15 mouse cellular contexts compared by ENCODE assay signal in the genomic region with DNA sequence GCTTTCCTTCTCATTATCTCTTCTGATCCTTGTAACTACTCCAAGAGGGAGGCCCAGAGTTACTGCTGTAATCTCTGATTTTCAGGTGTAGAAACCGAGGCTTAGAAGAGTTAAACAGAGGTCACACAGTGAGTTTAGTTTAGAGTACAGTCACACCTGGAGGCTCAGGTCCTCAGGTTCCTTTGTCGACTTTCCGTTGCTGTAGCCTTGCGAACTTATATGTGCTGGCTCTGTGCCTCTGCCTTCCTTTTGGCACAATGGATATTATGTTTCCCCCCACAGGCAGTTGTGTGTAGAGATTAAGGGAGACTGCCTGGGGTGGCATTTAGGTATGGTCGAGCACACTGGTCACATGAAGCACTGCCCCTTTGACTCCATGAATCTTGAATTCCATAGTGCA. TPM values are rescaled to one million over a fixed set of nuclear protein-coding genes. Genes with fewer than 3 reads are reported as not detected.
A peak's percentile ranks its signal among the peaks of the same experiment; 100 is the strongest.
DNase-seq lines count a peak whose midpoint lies in the region; ATAC-seq and TF ChIP-seq lines count a peak whose summit lies in the region.
"Had no signal": no experiment of that assay in that cellular context is flagged by ENCODE, and none has a peak within 500 bp of the region (broad histone marks: within the 10 kb centered on the region; RNA-seq: fewer than 3 reads in every experiment).

No protein-coding gene starts in this region.

- H3K4me2 ChIP-seq in heart, embryonic 13.5 days: no peak overlapping the region
- no peak overlapping the region for H3K4me2 ChIP-seq in kidney, postnatal 0 days (ENCODE audit: low read length)
- no peak overlapping the region for H3K4me2 ChIP-seq in embryonic facial prominence, embryonic 14.5 days (ENCODE audit: low read depth, low read length)
- H3K4me2 ChIP-seq in myocyte (ENCODE audit: low read depth): peak overlapping the region; percentile 26
- H3K4me2 ChIP-seq: liver, embryonic 12.5 days had no signal

- peaks cover 79% of the 10 kb centered on the region for H3K4me1 ChIP-seq in heart, embryonic 13.5 days
- peaks cover 18% of the 10 kb centered on the region for H3K4me1 ChIP-seq in heart, adult 2 months (ENCODE audit: control insufficient read depth, insufficient read depth, low read length)
- peaks cover 30% of the 10 kb centered on the region for H3K4me1 ChIP-seq in kidney, postnatal 0 days (replicated peaks; ENCODE audit: insufficient read depth, low read length)
- H3K4me1 ChIP-seq in embryonic facial prominence, embryonic 14.5 days (ENCODE audit: control insufficient read depth, insufficient read depth, low read length): peaks cover 33% of the 10 kb centered on the region

- H3K27ac ChIP-seq in heart, embryonic 13.5 days (replicated peaks): peak overlapping the region; percentile 63; the same call in 1 of the 2 replicates
- H3K27ac ChIP-seq in heart, adult 2 months: no peak overlapping the region
- peak overlapping the region; percentile 74 for H3K27ac ChIP-seq in kidney, postnatal 0 days
- H3K27ac ChIP-seq in embryonic facial prominence, embryonic 14.5 days (replicated peaks; ENCODE audit: low read depth, low read length): peak overlapping the region; percentile 70; the same call in 1 of the 2 replicates
- H3K27ac ChIP-seq: liver, embryonic 12.5 days had no signal

- H3K36me3 ChIP-seq in heart, embryonic 13.5 days: peaks cover 24% of the 10 kb centered on the region
- H3K36me3 ChIP-seq in heart, adult 2 months (ENCODE audit: control insufficient read depth, insufficient read depth, low read length): peaks cover 11% of the 10 kb centered on the region
- no peaks in the 10 kb centered on the region for H3K36me3 ChIP-seq in kidney, postnatal 0 days (ENCODE audit: insufficient read depth, low read length)
- peaks cover 5% of the 10 kb centered on the region; the same call in 1 of the 2 replicates for H3K36me3 ChIP-seq in embryonic facial prominence, embryonic 14.5 days (ENCODE audit: control insufficient read depth, insufficient read depth, low read length)
- no peaks in the 10 kb centered on the region for H3K36me3 ChIP-seq in myocyte (ENCODE audit: control insufficient read depth, insufficient read depth)
- H3K36me3 ChIP-seq: liver, embryonic 12.5 days had no signal

- H3K9me3 ChIP-seq in heart, embryonic 13.5 days: no peaks in the 10 kb centered on the region
- H3K9me3 ChIP-seq in kidney, postnatal 0 days (replicated peaks; ENCODE audit: low read length): no peaks in the 10 kb centered on the region
- H3K9me3 ChIP-seq in embryonic facial prominence, embryonic 14.5 days (ENCODE audit: control insufficient read depth, low read length): no peaks in the 10 kb centered on the region
- H3K9me3 ChIP-seq: liver, embryonic 12.5 days had no signal

- TF ChIP-seq POLR2A in heart, adult 2 months (IDR thresholded peaks at IDR 0.05; ENCODE audit: insufficient read depth, low read depth, low read length): no peak
- no peak for TF ChIP-seq POLR2A in myocyte (IDR thresholded peaks at IDR 0.05; ENCODE audit: insufficient read length, low read depth)

- H3K79me2 ChIP-seq in heart, adult 2 months (replicated peaks; ENCODE audit: control insufficient read depth, insufficient read depth, low read length): peaks cover 6% of the 10 kb centered on the region
- H3K79me2 ChIP-seq in myocyte (ENCODE audit: control insufficient read depth, insufficient read depth): peaks cover 28% of the 10 kb centered on the region

- H3K9ac ChIP-seq in heart, embryonic 13.5 days: peak overlapping the region; percentile 44; the same call in 1 of the 2 replicates
- no peak overlapping the region for H3K9ac ChIP-seq in heart, adult 2 months (ENCODE audit: low read depth, low read length)
- no peak overlapping the region for H3K9ac ChIP-seq in kidney, postnatal 0 days (ENCODE audit: low read depth, low read length)
- H3K9ac ChIP-seq in embryonic facial prominence, embryonic 14.5 days (ENCODE audit: low read depth, low read length): no peak overlapping the region
- H3K9ac ChIP-seq: liver, embryonic 12.5 days had no signal

- TF ChIP-seq CTCF in heart, adult 2 months (IDR thresholded peaks at IDR 0.05): no peak
- no peak for TF ChIP-seq CTCF in kidney, postnatal 0 days (IDR thresholded peaks at IDR 0.05; ENCODE audit: low read depth)

- no peak overlapping the region for H3K4me3 ChIP-seq in heart, embryonic 13.5 days
- H3K4me3 ChIP-seq in heart, adult 2 months: no peak overlapping the region
- no peak overlapping the region for H3K4me3 ChIP-seq in kidney, postnatal 0 days (replicated peaks; ENCODE audit: low read depth, low read length)
- no peak overlapping the region for H3K4me3 ChIP-seq in embryonic facial prominence, embryonic 14.5 days (ENCODE audit: low read depth, low read length)
- H3K4me3 ChIP-seq in myocyte: no peak overlapping the region
- H3K4me3 ChIP-seq: liver, embryonic 12.5 days had no signal

- ATAC-seq in heart, embryonic 13.5 days (ENCODE audit: extremely low read depth, insufficient number of reproducible peaks, low FRiP score, low TSS enrichment): no peak
- 0 out of 2 replicates have a peak, but pooled peaks have one; percentile 40 for ATAC-seq in kidney, postnatal 0 days (replicated peaks; ENCODE audit: low FRiP score, low read depth)
- peak; percentile 67 for ATAC-seq in embryonic facial prominence, embryonic 14.5 days (ENCODE audit: low read depth)
- ATAC-seq: liver, embryonic 12.5 days had no signal

- intact Hi-C loops in heart, adult 2 months (cut with DNase I): no loop called here

- H3K27me3 ChIP-seq in heart, embryonic 13.5 days (replicated peaks): no peaks in the 10 kb centered on the region
- no peaks in the 10 kb centered on the region for H3K27me3 ChIP-seq in heart, adult 2 months (ENCODE audit: control insufficient read depth, insufficient read depth, low read length)
- no peaks in the 10 kb centered on the region for H3K27me3 ChIP-seq in kidney, postnatal 0 days (ENCODE audit: insufficient read depth, low read length)
- H3K27me3 ChIP-seq in embryonic facial prominence, embryonic 14.5 days (replicated peaks; ENCODE audit: control insufficient read depth, insufficient read depth, low read length): no peaks in the 10 kb centered on the region
- no peaks in the 10 kb centered on the region for H3K27me3 ChIP-seq in myocyte (ENCODE audit: control insufficient read depth, insufficient read depth, insufficient read length)
- H3K27me3 ChIP-seq: liver, embryonic 12.5 days had no signal

- WGBS in heart, embryonic 13.5 days: 35% methylated on average over 5 of the region's 5 CpGs
- WGBS in heart, adult 2 months: 54% methylated on average over 5 of the region's 5 CpGs
- 39% methylated on average over 5 of the region's 5 CpGs for WGBS in kidney, postnatal 0 days
- 36% methylated on average over 5 of the region's 5 CpGs for WGBS in embryonic facial prominence, embryonic 14.5 days

- DNase-seq in heart, adult 2 months: no peak
- no peak for DNase-seq in kidney, postnatal 0 days (ENCODE audit: low spot score)
- DNase-seq in kidney, postnatal 25 days: no peak
- DNase-seq in embryonic facial prominence, embryonic 14.5 days (ENCODE audit: low spot score): peak; percentile 63
- DNase-seq in right cerebral cortex, postnatal 25 days: no peak
- no peak for DNase-seq in natural killer cell, adult 2 months (ENCODE audit: low spot score in 2 of 2)
- DNase-seq: cerebellum, adult 11-12 months; kidney, postnatal 10 days; layer of hippocampus, postnatal 36 days; lung, postnatal 4 days; right cerebral cortex, postnatal 14 days had no signal

- H3ac ChIP-seq in myocyte (ENCODE audit: control insufficient read depth, insufficient read length): no peak overlapping the region

- TF ChIP-seq EP300 in heart, adult 2 months (IDR thresholded peaks at IDR 0.05; ENCODE audit: insufficient read depth, low read depth, low read length): no peak

TF ChIP-seq in myocyte, 11 proteins besides CTCF, POLR2A, EP300 and RAD21:
- TF ChIP-seq MYOG (IDR thresholded peaks at IDR 0.05; ENCODE audit: control insufficient read depth in 1 of 3, insufficient read depth in 1 of 3, insufficient read length in 2 of 3, low read depth in 2 of 3): no peak
TF ChIP-seq in myocyte: peak in this region for 0.

RNA-seq across cellular contexts. Expression of gene Lpp, which starts 50.2 kb away (rescaled TPM):
- 37.9 and 39.8 TPM in 2 replicates for polyA plus RNA-seq in heart, embryonic 13.5 days (2015; fragmentation: Nextera tagmentation; extraction: Ambion mirVana)
- 10 to 100 TPM; 23.6 to 25.1 TPM for total RNA-seq in heart, adult 2 months (2021)
- 7.7 and 14.3 TPM in 2 replicates for polyA plus RNA-seq in heart, adult 2 months (2012; rRNA removed)
- polyA plus RNA-seq in kidney, postnatal 0 days (2015; fragmentation: Nextera tagmentation; extraction: Ambion mirVana): 32.9 and 39.5 TPM in 2 replicates
- 42.7 and 43.1 TPM in 2 replicates for polyA plus RNA-seq in embryonic facial prominence, embryonic 14.5 days (2014; fragmentation: Nextera tagmentation; extraction: Ambion mirVana)
- polyA plus RNA-seq in myocyte (2012; fragmentation: generic; extraction: Trizol): 4.8 TPM
- total RNA-seq: MEL had no signal
